In the genomic region with DNA sequence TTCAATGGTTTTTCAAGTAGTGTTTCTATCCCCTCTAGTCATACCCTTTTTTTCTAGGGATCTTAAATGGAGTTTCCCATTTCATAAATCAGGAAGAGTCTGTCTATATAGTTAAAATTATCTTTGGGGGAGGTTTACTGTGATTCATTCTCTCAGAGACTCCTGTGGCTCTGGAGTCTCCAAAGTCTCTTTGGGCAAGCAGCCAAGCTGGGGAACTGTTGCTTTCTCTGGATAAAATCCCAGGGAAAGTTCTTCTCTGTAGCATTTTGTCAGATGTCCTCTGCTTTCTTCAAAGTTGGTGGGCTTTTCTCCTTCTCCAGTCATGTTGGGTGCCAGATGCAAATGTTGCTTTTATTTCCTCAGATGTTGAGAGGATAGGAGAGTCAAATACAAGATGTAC, we compare ENCODE assay signal across 13 mouse cellular contexts.
DNase-seq lines count a peak whose midpoint lies in the region; ATAC-seq and TF ChIP-seq lines count a peak whose summit lies in the region.
"Had no signal": no experiment of that assay in that cellular context is flagged by ENCODE, and none has a peak within 500 bp of the region (broad histone marks: within the 10 kb centered on the region; RNA-seq: fewer than 3 reads in every experiment).

No protein-coding gene starts in this region.

- H3K36me3 ChIP-seq in kidney, postnatal 0 days (ENCODE audit: insufficient read depth, low read length): no peaks in the 10 kb centered on the region
- no peaks in the 10 kb centered on the region for H3K36me3 ChIP-seq in lung, postnatal 0 days (ENCODE audit: insufficient read depth, low read length)
- H3K36me3 ChIP-seq: heart, embryonic 13.5 days had no signal

- TF ChIP-seq CTCF in kidney, postnatal 0 days (IDR thresholded peaks at IDR 0.05; ENCODE audit: low read depth): no peak
- no peak for TF ChIP-seq CTCF in lung, postnatal 0 days (IDR thresholded peaks at IDR 0.05)

- peak; percentile 7 for DNase-seq in adrenal gland, postnatal 14 days
- no peak for DNase-seq in adrenal gland, postnatal 4 days (ENCODE audit: low spot score in 2 of 2)
- DNase-seq in kidney, postnatal 0 days (ENCODE audit: low spot score): peak; percentile 24
- no peak for DNase-seq in kidney, adult 8-10 months
- peak; percentile 26 to 36 for DNase-seq in frontal cortex, postnatal 14 days (ENCODE audit: low spot score in 2 of 2)
- DNase-seq in right cerebral cortex, adult 2 months (ENCODE audit: low spot score in 2 of 2): peak; percentile 66 to 76
- no peak for DNase-seq in thymus, postnatal 0 days (ENCODE audit: low spot score)
- DNase-seq in lung, postnatal 0 days (ENCODE audit: low spot score): no peak

- H3K9ac ChIP-seq in kidney, postnatal 0 days (ENCODE audit: low read depth, low read length): no peak overlapping the region
- no peak overlapping the region for H3K9ac ChIP-seq in lung, postnatal 0 days (replicated peaks; ENCODE audit: low read depth)
- H3K9ac ChIP-seq: heart, embryonic 13.5 days had no signal

- no peak overlapping the region for H3K4me3 ChIP-seq in kidney, postnatal 0 days (replicated peaks; ENCODE audit: low read depth, low read length)
- no peak overlapping the region for H3K4me3 ChIP-seq in lung, postnatal 0 days (ENCODE audit: low read depth, low read length)
- H3K4me3 ChIP-seq: heart, embryonic 13.5 days; layer of hippocampus, adult 2 months had no signal

- no peak overlapping the region for H3K4me2 ChIP-seq in kidney, postnatal 0 days (ENCODE audit: low read length)
- H3K4me2 ChIP-seq in lung, postnatal 0 days (replicated peaks; ENCODE audit: low read depth, low read length): no peak overlapping the region
- H3K4me2 ChIP-seq: heart, embryonic 13.5 days; liver, embryonic 11.5 days had no signal

- no peak for TF ChIP-seq EP300 in lung, postnatal 0 days (IDR thresholded peaks at IDR 0.05)

- H3K9me3 ChIP-seq in kidney, postnatal 0 days (replicated peaks; ENCODE audit: low read length): no peaks in the 10 kb centered on the region
- H3K9me3 ChIP-seq in lung, postnatal 0 days (ENCODE audit: low read length): no peaks in the 10 kb centered on the region
- H3K9me3 ChIP-seq: heart, embryonic 13.5 days had no signal

- no peaks in the 10 kb centered on the region for H3K27me3 ChIP-seq in kidney, postnatal 0 days (ENCODE audit: insufficient read depth, low read length)
- no peaks in the 10 kb centered on the region for H3K27me3 ChIP-seq in lung, postnatal 0 days (replicated peaks; ENCODE audit: insufficient read depth, low read length)
- H3K27me3 ChIP-seq: heart, embryonic 13.5 days had no signal

- no peaks in the 10 kb centered on the region for H3K4me1 ChIP-seq in kidney, postnatal 0 days (replicated peaks; ENCODE audit: insufficient read depth, low read length)
- no peaks in the 10 kb centered on the region for H3K4me1 ChIP-seq in lung, postnatal 0 days (ENCODE audit: insufficient read depth, low read depth, low read length)
- H3K4me1 ChIP-seq: heart, embryonic 13.5 days had no signal

- H3K27ac ChIP-seq in kidney, postnatal 0 days: no peak overlapping the region
- no peak overlapping the region for H3K27ac ChIP-seq in lung, postnatal 0 days (ENCODE audit: low read length)
- H3K27ac ChIP-seq: heart, embryonic 13.5 days; layer of hippocampus, adult 2 months; macrophage had no signal

- ATAC-seq in kidney, postnatal 0 days (replicated peaks; ENCODE audit: low FRiP score, low read depth): no peak
- no peak for ATAC-seq in lung, postnatal 0 days
- ATAC-seq: hindbrain, embryonic 16.5 days had no signal

Comparison
In these comparisons a context has a peak if more than half of its experiments do, and no peak if none do; other contexts are left out.
1. DNase-seq: peak in adrenal gland, postnatal 14 days (single experiment), kidney, postnatal 0 days (single experiment), frontal cortex, postnatal 14 days (2 of 2) and right cerebral cortex, adult 2 months (2 of 2); none in adrenal gland, postnatal 4 days (0 of 2), kidney, adult 8-10 months (0 of 2), thymus, postnatal 0 days (single experiment) and lung, postnatal 0 days (single experiment).